ENCODE assay signal across 16 mouse cellular contexts in genomic region chr4:82120796-82121195, GRCm38 (mm10).
"Had no signal": no experiment of that assay in that cellular context is flagged by ENCODE, and none has a peak within 500 bp of the region (broad histone marks: within the 10 kb centered on the region; RNA-seq: fewer than 3 reads in every experiment).

No protein-coding gene starts in this region.

- H3K4me1 ChIP-seq: kidney, embryonic 15.5 days; limb, embryonic 10.5 days; liver, embryonic 12.5 days; liver, embryonic 15.5 days; lung, embryonic 15.5 days; midbrain, embryonic 13.5 days; stomach, embryonic 15.5 days had no signal

- H3K4me2 ChIP-seq: kidney, embryonic 15.5 days; limb, embryonic 13.5 days; liver, embryonic 12.5 days; liver, embryonic 15.5 days; lung, embryonic 15.5 days; midbrain, embryonic 13.5 days; stomach, embryonic 15.5 days had no signal

- H3K27me3 ChIP-seq: kidney, embryonic 15.5 days; limb, embryonic 13.5 days; liver, embryonic 12.5 days; liver, embryonic 15.5 days; lung, embryonic 15.5 days; midbrain, embryonic 13.5 days; stomach, embryonic 15.5 days had no signal

- ATAC-seq: liver, embryonic 12.5 days; midbrain, embryonic 13.5 days had no signal

- H3K9me3 ChIP-seq: kidney, embryonic 15.5 days; limb, embryonic 10.5 days; limb, embryonic 13.5 days; liver, embryonic 12.5 days; liver, embryonic 15.5 days; lung, embryonic 15.5 days; midbrain, embryonic 13.5 days; stomach, embryonic 15.5 days had no signal

- H3K9ac ChIP-seq: kidney, embryonic 15.5 days; limb, embryonic 13.5 days; liver, embryonic 12.5 days; liver, embryonic 15.5 days; lung, embryonic 15.5 days; midbrain, embryonic 13.5 days; stomach, embryonic 15.5 days had no signal

- H3K36me3 ChIP-seq: kidney, embryonic 15.5 days; limb, embryonic 10.5 days; limb, embryonic 13.5 days; liver, embryonic 12.5 days; liver, embryonic 15.5 days; lung, embryonic 15.5 days; midbrain, embryonic 13.5 days; stomach, embryonic 15.5 days had no signal

- H3K4me3 ChIP-seq: kidney, embryonic 15.5 days; limb, embryonic 10.5 days; limb, embryonic 13.5 days; liver, embryonic 12.5 days; liver, embryonic 15.5 days; lung, embryonic 15.5 days; midbrain, embryonic 13.5 days; stomach, embryonic 15.5 days had no signal

- DNase-seq: kidney, postnatal 10 days; liver; lung, adult 18-20 months; lung, postnatal 14 days; right cerebral cortex, postnatal 25 days; spleen, adult 18-20 months; thymus, postnatal 25 days had no signal

- H3K27ac ChIP-seq: kidney, embryonic 15.5 days; limb, embryonic 10.5 days; limb, embryonic 13.5 days; liver, embryonic 12.5 days; liver, embryonic 15.5 days; lung, embryonic 15.5 days; macrophage; midbrain, embryonic 13.5 days; stomach, embryonic 15.5 days had no signal
